Mouse (Mus musculus) embryonic fibroblast, embryonic 13.5 days (primary cell): ENCODE results near the gene Dnaic1.

ENCODE experiments used
- CTCF ChIP-seq: IDR thresholded peaks from 2 replicates; pipeline ENCODE4 v1.5.1; 2011; ENCODE audit warnings: mild to moderate bottlenecking, control low read depth, low read length, moderate library complexity, borderline replicate concordance; ENCODE audit not compliant: insufficient read depth
- POLR2A ChIP-seq: IDR thresholded peaks from 2 replicates; pipeline ENCODE4 v1.6.1; 2011; ENCODE audit warnings: low read depth, mild to moderate bottlenecking, control low read depth, low read length, moderate library complexity

DNA sequence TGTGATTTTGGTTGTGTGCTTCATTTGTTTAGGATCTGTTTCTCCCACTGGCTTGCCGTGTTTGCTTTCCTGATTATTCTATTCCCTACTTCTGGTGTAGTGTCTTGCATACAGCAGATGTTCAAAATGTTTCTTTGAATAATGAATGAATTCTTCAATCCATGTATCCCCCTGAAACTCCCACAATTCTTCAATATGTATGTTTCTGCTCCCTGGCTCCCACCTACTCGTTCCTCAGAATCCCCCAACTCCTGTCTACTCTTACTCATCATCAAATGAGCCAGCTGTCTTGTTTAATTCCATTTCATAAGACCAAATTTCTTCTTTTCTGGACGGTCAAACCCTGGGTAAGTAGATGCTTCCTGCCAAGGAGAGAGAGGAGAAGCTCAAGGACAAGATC is 12.5 kb upstream of the Dnaic1 start:
- TF ChIP-seq CTCF, result no peak
- TF ChIP-seq POLR2A, result no peak
